ENCODE assay signal across 16 mouse cellular contexts in the genomic region with DNA sequence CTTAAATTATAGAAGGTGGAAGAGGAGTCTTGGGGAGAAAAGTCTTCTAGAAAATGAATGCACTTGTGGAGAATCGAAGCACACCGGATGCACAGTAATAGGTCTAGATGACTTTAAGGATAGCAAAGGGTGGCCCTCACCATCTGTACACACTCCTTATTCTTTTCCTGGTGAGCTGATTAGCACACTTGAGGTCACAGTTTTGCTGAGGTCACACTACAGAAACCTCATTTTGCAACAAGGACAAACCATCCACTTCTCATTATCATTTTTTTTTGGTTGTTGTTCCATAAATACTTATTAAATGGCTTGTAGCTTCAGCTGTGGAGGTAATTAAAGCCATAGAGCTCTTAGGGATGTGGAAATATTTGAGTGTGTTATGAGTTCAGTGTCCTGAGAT. TPM values are rescaled to one million over a fixed set of nuclear protein-coding genes. Genes with fewer than 3 reads are reported as not detected.
DNase-seq lines count a peak whose midpoint lies in the region; ATAC-seq and TF ChIP-seq lines count a peak whose summit lies in the region.
"Had no signal": no experiment of that assay in that cellular context is flagged by ENCODE, and none has a peak within 500 bp of the region (broad histone marks: within the 10 kb centered on the region; RNA-seq: fewer than 3 reads in every experiment).

No protein-coding gene starts in this region.

- H3K36me3 ChIP-seq in embryonic facial prominence, embryonic 12.5 days, result no peaks in the 10 kb centered on the region
- H3K36me3 ChIP-seq in embryonic facial prominence, embryonic 10.5 days (replicated peaks), result no peaks in the 10 kb centered on the region
- no peaks in the 10 kb centered on the region for H3K36me3 ChIP-seq in heart, embryonic 16.5 days (ENCODE audit: control insufficient read depth, insufficient read depth)
- no peaks in the 10 kb centered on the region for H3K36me3 ChIP-seq in midbrain, embryonic 12.5 days
- no peaks in the 10 kb centered on the region for H3K36me3 ChIP-seq in midbrain, postnatal 0 days (ENCODE audit: insufficient read depth, low read length)
- peaks cover 36% of the 10 kb centered on the region for H3K36me3 ChIP-seq in megakaryocyte, embryonic 14.5 days (replicated peaks; ENCODE audit: low read length)
- no peaks in the 10 kb centered on the region for H3K36me3 ChIP-seq in kidney, embryonic 15.5 days
- H3K36me3 ChIP-seq: forebrain, embryonic 12.5 days had no signal

- H3K9me3 ChIP-seq in embryonic facial prominence, embryonic 12.5 days, result no peaks in the 10 kb centered on the region
- no peaks in the 10 kb centered on the region for H3K9me3 ChIP-seq in embryonic facial prominence, embryonic 10.5 days
- no peaks in the 10 kb centered on the region for H3K9me3 ChIP-seq in heart, embryonic 16.5 days (replicated peaks; ENCODE audit: control insufficient read depth, low read length)
- no peaks in the 10 kb centered on the region for H3K9me3 ChIP-seq in midbrain, embryonic 12.5 days
- no peaks in the 10 kb centered on the region for H3K9me3 ChIP-seq in midbrain, postnatal 0 days (ENCODE audit: low read length)
- H3K9me3 ChIP-seq in megakaryocyte, embryonic 14.5 days, result no peaks in the 10 kb centered on the region
- H3K9me3 ChIP-seq in kidney, embryonic 15.5 days (replicated peaks), result no peaks in the 10 kb centered on the region
- H3K9me3 ChIP-seq: forebrain, embryonic 12.5 days had no signal

- DNase-seq in embryonic facial prominence, embryonic 10.5 days (ENCODE audit: low spot score), result no peak
- no peak for DNase-seq in heart, adult 8-10 months (ENCODE audit: low spot score)
- DNase-seq in midbrain, postnatal 0 days (ENCODE audit: low spot score), result no peak
- DNase-seq: kidney, adult 11 months; right cerebral cortex, postnatal 25 days; thymus, postnatal 36 days had no signal

- H3K4me2 ChIP-seq in embryonic facial prominence, embryonic 12.5 days (replicated peaks), result no peak overlapping the region
- no peak overlapping the region for H3K4me2 ChIP-seq in heart, embryonic 16.5 days (ENCODE audit: low read depth, low read length)
- H3K4me2 ChIP-seq in midbrain, embryonic 12.5 days (replicated peaks), result no peak overlapping the region
- no peak overlapping the region for H3K4me2 ChIP-seq in midbrain, postnatal 0 days (ENCODE audit: low read depth, low read length, poor library complexity, severe bottlenecking)
- no peak overlapping the region for H3K4me2 ChIP-seq in kidney, embryonic 15.5 days
- H3K4me2 ChIP-seq: forebrain, embryonic 12.5 days had no signal

- no peak for TF ChIP-seq CTCF in midbrain, postnatal 0 days (IDR thresholded peaks at IDR 0.05)

- H3K4me3 ChIP-seq in embryonic facial prominence, embryonic 12.5 days, result no peak overlapping the region
- no peak overlapping the region for H3K4me3 ChIP-seq in embryonic facial prominence, embryonic 10.5 days
- no peak overlapping the region for H3K4me3 ChIP-seq in heart, embryonic 16.5 days (ENCODE audit: low read length)
- H3K4me3 ChIP-seq in midbrain, embryonic 12.5 days, result no peak overlapping the region
- H3K4me3 ChIP-seq in midbrain, postnatal 0 days (ENCODE audit: low read depth, low read length), result no peak overlapping the region
- peak overlapping the region; percentile 40 for H3K4me3 ChIP-seq in megakaryocyte, embryonic 14.5 days (replicated peaks)
- H3K4me3 ChIP-seq in kidney, embryonic 15.5 days (replicated peaks), result no peak overlapping the region
- H3K4me3 ChIP-seq: forebrain, embryonic 12.5 days had no signal

- peaks cover 5% of the 10 kb centered on the region; the same call in 1 of the 2 replicates for H3K4me1 ChIP-seq in embryonic facial prominence, embryonic 12.5 days
- peaks cover 11% of the 10 kb centered on the region for H3K4me1 ChIP-seq in embryonic facial prominence, embryonic 10.5 days
- peaks cover 31% of the 10 kb centered on the region for H3K4me1 ChIP-seq in heart, embryonic 16.5 days (ENCODE audit: control insufficient read depth, insufficient read depth, low read length)
- peaks cover 8% of the 10 kb centered on the region; the same call in 1 of the 2 replicates for H3K4me1 ChIP-seq in midbrain, embryonic 12.5 days
- no peaks in the 10 kb centered on the region for H3K4me1 ChIP-seq in midbrain, postnatal 0 days (ENCODE audit: insufficient read depth, low read length)
- peaks cover 91% of the 10 kb centered on the region for H3K4me1 ChIP-seq in megakaryocyte, embryonic 14.5 days
- peaks cover 4% of the 10 kb centered on the region; the same call in 1 of the 2 replicates for H3K4me1 ChIP-seq in kidney, embryonic 15.5 days

- WGBS in embryonic facial prominence, embryonic 12.5 days, result 85% methylated on average over 2 of the region's 2 CpGs
- 89% methylated on average over 2 of the region's 2 CpGs for WGBS in embryonic facial prominence, embryonic 10.5 days
- 71% methylated on average over 2 of the region's 2 CpGs for WGBS in heart, embryonic 16.5 days
- 86% methylated on average over 2 of the region's 2 CpGs for WGBS in midbrain, embryonic 12.5 days
- WGBS in midbrain, postnatal 0 days, result 83% methylated on average over 2 of the region's 2 CpGs
- 88% methylated on average over 2 of the region's 2 CpGs for WGBS in kidney, embryonic 15.5 days

- H3K27me3 ChIP-seq in embryonic facial prominence, embryonic 12.5 days, result no peaks in the 10 kb centered on the region
- H3K27me3 ChIP-seq in embryonic facial prominence, embryonic 10.5 days (replicated peaks; ENCODE audit: low read depth, poor library complexity, severe bottlenecking), result no peaks in the 10 kb centered on the region
- no peaks in the 10 kb centered on the region for H3K27me3 ChIP-seq in heart, embryonic 16.5 days (ENCODE audit: control insufficient read depth, insufficient read depth, low read length)
- no peaks in the 10 kb centered on the region for H3K27me3 ChIP-seq in midbrain, embryonic 12.5 days
- H3K27me3 ChIP-seq in midbrain, postnatal 0 days (ENCODE audit: insufficient read depth, low read length), result no peaks in the 10 kb centered on the region
- H3K27me3 ChIP-seq in megakaryocyte, embryonic 14.5 days (replicated peaks), result no peaks in the 10 kb centered on the region
- no peaks in the 10 kb centered on the region for H3K27me3 ChIP-seq in kidney, embryonic 15.5 days
- H3K27me3 ChIP-seq: forebrain, embryonic 12.5 days; Patski had no signal

- ATAC-seq in embryonic facial prominence, embryonic 12.5 days (ENCODE audit: insufficient number of reproducible peaks, insufficient read depth, low FRiP score, low TSS enrichment), result no peak
- ATAC-seq in heart, embryonic 16.5 days (replicated peaks; ENCODE audit: extremely low read depth, insufficient read depth, low FRiP score), result no peak
- ATAC-seq in midbrain, embryonic 12.5 days (ENCODE audit: low FRiP score, low read depth), result no peak
- no peak for ATAC-seq in midbrain, postnatal 0 days (ENCODE audit: low FRiP score)
- no peak for ATAC-seq in kidney, embryonic 15.5 days (replicated peaks; ENCODE audit: low FRiP score)
- ATAC-seq: CD4-positive, CD25-positive, alpha-beta regulatory T cell, adult 4 months; lung, postnatal 0 days; Patski had no signal

- H3K27ac ChIP-seq in embryonic facial prominence, embryonic 12.5 days, result 0 out of 2 replicates have a peak overlapping the region, but pooled peaks have one; percentile 23
- H3K27ac ChIP-seq in embryonic facial prominence, embryonic 10.5 days (replicated peaks), result no peak overlapping the region
- H3K27ac ChIP-seq in heart, embryonic 16.5 days (ENCODE audit: low read length), result peak overlapping the region; percentile 37; the same call in 1 of the 2 replicates
- H3K27ac ChIP-seq in midbrain, embryonic 12.5 days (replicated peaks), result 0 out of 2 replicates have a peak overlapping the region, but pooled peaks have one; percentile 2
- no peak overlapping the region for H3K27ac ChIP-seq in midbrain, postnatal 0 days (ENCODE audit: low read depth, low read length)
- no peak overlapping the region for H3K27ac ChIP-seq in kidney, embryonic 15.5 days
- H3K27ac ChIP-seq: forebrain, embryonic 12.5 days; kidney, postnatal 0 days had no signal

- H3K9ac ChIP-seq in embryonic facial prominence, embryonic 12.5 days, result no peak overlapping the region
- H3K9ac ChIP-seq in heart, embryonic 16.5 days (ENCODE audit: low read length), result no peak overlapping the region
- no peak overlapping the region for H3K9ac ChIP-seq in midbrain, embryonic 12.5 days (replicated peaks)
- H3K9ac ChIP-seq in midbrain, postnatal 0 days (replicated peaks; ENCODE audit: low read length, poor library complexity, severe bottlenecking), result no peak overlapping the region
- H3K9ac ChIP-seq in kidney, embryonic 15.5 days, result no peak overlapping the region
- H3K9ac ChIP-seq: forebrain, embryonic 12.5 days had no signal

RNA-seq across cellular contexts. Expression of a gene that starts 25.4 kb away (rescaled TPM):
- 7.9 and 8.7 TPM in 2 replicates for polyA plus RNA-seq in embryonic facial prominence, embryonic 12.5 days (2016; fragmentation: Nextera tagmentation; extraction: Ambion mirVana)
- 5.3 and 6.1 TPM in 2 replicates for polyA plus RNA-seq in embryonic facial prominence, embryonic 10.5 days (2016; fragmentation: Nextera tagmentation; extraction: Ambion mirVana)
- 7.5 and 8.0 TPM in 2 replicates for polyA plus RNA-seq in heart, embryonic 16.5 days (2015; fragmentation: Nextera tagmentation; extraction: Ambion mirVana)
- total RNA-seq in heart, adult 8-10 months (2022), result 1 to 10 TPM; 3.2 to 6.0 (median 4.8) TPM
- 27.4 and 35.0 TPM in 2 replicates for polyA plus RNA-seq in midbrain, embryonic 12.5 days (2016; fragmentation: Nextera tagmentation; extraction: Ambion mirVana)
- 9.2 and 13.6 TPM in 2 replicates for total RNA-seq in midbrain, postnatal 0 days (2014; rRNA removed)
- polyA plus RNA-seq in midbrain, postnatal 0 days (2015; fragmentation: Nextera tagmentation; extraction: Ambion mirVana), result 8.3 and 11.6 TPM in 2 replicates
- polyA plus RNA-seq in megakaryocyte, embryonic 14.5 days (2012; ENCODE audit: insufficient read depth, low replicate concordance), result 6.5 and 13.9 TPM in 2 replicates
- 21.1 and 22.0 TPM in 2 replicates for polyA plus RNA-seq in kidney, embryonic 15.5 days (2015; fragmentation: Nextera tagmentation; extraction: Ambion mirVana)

Comparison
In these comparisons a context has a peak if more than half of its experiments do, and no peak if none do; other contexts are left out.
1. H3K27ac ChIP-seq: peak in embryonic facial prominence, embryonic 12.5 days (single experiment), heart, embryonic 16.5 days (single experiment) and midbrain, embryonic 12.5 days (single experiment); none in embryonic facial prominence, embryonic 10.5 days (single experiment), midbrain, postnatal 0 days (single experiment) and kidney, embryonic 15.5 days (single experiment).